Mouse (Mus musculus) adipocyte (in vitro differentiated cells): ENCODE measurements around the gene Sec23b.

Source experiments
- DNase-seq: peaks from one replicate; pipeline ENCODE4 v3.0.0-alpha.2; 2016; ENCODE audit warnings: low spot score

Sec23b gene

GRCm38 (mm10) chr2:144601576-144601975, 45.5 kb downstream of the Sec23b start:
- DNase-seq, result no peak

- DNase-seq, result no peak
Observed at GRCm38 (mm10) chr2:144613956-144614355, 57.9 kb downstream of the Sec23b start.

- no peak for DNase-seq
Observed at GRCm38 (mm10) chr2:144617074-144617874, 61.2 kb downstream of the Sec23b start.

GRCm38 (mm10) chr2:144621491-144621890, 65.5 kb downstream of the Sec23b start:
- no peak for DNase-seq

- DNase-seq, result no peak
Observed at GRCm38 (mm10) chr2:144633551-144633950, 77.5 kb downstream of the Sec23b start.

- no peak for DNase-seq
Observed at GRCm38 (mm10) chr2:144634231-144634630, 78.2 kb downstream of the Sec23b start.

GRCm38 (mm10) chr2:144634729-144635128, 78.7 kb downstream of the Sec23b start:
- DNase-seq, result no peak

- DNase-seq, result peak; percentile 66
Observed at GRCm38 (mm10) chr2:144635644-144636320, 79.8 kb downstream of the Sec23b start.

GRCm38 (mm10) chr2:144637204-144637603, 81.2 kb downstream of the Sec23b start:
- no peak for DNase-seq

GRCm38 (mm10) chr2:144637671-144638395, 81.8 kb downstream of the Sec23b start:
- no peak for DNase-seq

GRCm38 (mm10) chr2:144638719-144639118, 82.7 kb downstream of the Sec23b start:
- peak; percentile 39 for DNase-seq

GRCm38 (mm10) chr2:144640101-144640500, 84.1 kb downstream of the Sec23b start:
- no peak for DNase-seq
